In the genomic region with DNA sequence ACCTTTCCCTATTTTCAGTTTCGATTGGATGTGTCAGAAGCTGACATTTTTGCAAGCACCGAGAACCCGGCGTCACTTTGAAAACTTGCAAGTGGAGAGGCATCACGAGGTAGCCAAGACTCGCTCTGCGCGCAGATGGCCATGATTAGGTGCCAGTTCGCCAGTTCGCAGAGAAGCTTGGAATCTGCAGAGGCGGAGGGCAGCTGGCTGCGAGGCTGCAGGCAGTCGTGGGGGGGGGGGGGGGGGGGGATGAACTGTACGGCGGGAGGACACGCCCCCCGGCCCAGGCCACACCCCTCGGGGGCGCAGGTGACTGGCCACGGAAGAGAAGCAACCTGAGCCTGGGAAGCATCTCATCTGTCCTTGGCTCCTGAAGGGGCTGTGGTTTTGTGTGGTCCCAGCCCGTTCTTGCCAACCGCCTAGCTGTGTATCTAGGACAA, we compare ENCODE assay signal across 9 mouse cellular contexts.
DNase-seq lines count a peak whose midpoint lies in the region; ATAC-seq and TF ChIP-seq lines count a peak whose summit lies in the region.
"Had no signal": no experiment of that assay in that cellular context is flagged by ENCODE, and none has a peak within 500 bp of the region (broad histone marks: within the 10 kb centered on the region; RNA-seq: fewer than 3 reads in every experiment).

No protein-coding gene starts in this region.

- no peak for TF ChIP-seq POLR2A in brain, embryonic 14.5 days (IDR thresholded peaks at IDR 0.05; ENCODE audit: borderline replicate concordance, extremely low read depth, insufficient read depth, insufficient read length, poor library complexity, severe bottlenecking)

- H3K27ac ChIP-seq in kidney, embryonic 14.5 days (ENCODE audit: low read depth, low read length): no peak overlapping the region
- peak overlapping the region; percentile 70; the same call in 1 of the 2 replicates for H3K27ac ChIP-seq in forebrain, embryonic 13.5 days
- no peak overlapping the region for H3K27ac ChIP-seq in neural tube, embryonic 12.5 days

- 0 out of 2 replicates have a peak, but pooled peaks have one; percentile 52 for ATAC-seq in kidney, embryonic 14.5 days (ENCODE audit: low FRiP score, low TSS enrichment)
- ATAC-seq in forebrain, embryonic 13.5 days: peak; percentile 51; the same call in 1 of the 2 replicates
- no peak for ATAC-seq in neural tube, embryonic 12.5 days (ENCODE audit: low FRiP score, low read depth)

- no peak for TF ChIP-seq CTCF in brain, embryonic 14.5 days (IDR thresholded peaks at IDR 0.05; ENCODE audit: borderline replicate concordance, extremely low read depth, insufficient read depth, insufficient read length)

- DNase-seq in kidney, adult 11 months: no peak
- DNase-seq in brain, embryonic 14.5 days (ENCODE audit: low read depth): peak; percentile 86
- peak; percentile 35 to 50 for DNase-seq in layer of hippocampus, postnatal 36 days
- DNase-seq in spleen, postnatal 14 days (ENCODE audit: low spot score in 2 of 2): no peak
- DNase-seq in spleen, postnatal 36 days (ENCODE audit: low spot score in 2 of 2): no peak

- H3K36me3 ChIP-seq in kidney, embryonic 14.5 days (ENCODE audit: control insufficient read depth, insufficient read depth, low read length): no peaks in the 10 kb centered on the region
- no peaks in the 10 kb centered on the region for H3K36me3 ChIP-seq in forebrain, embryonic 13.5 days (ENCODE audit: poor library complexity, severe bottlenecking)
- no peaks in the 10 kb centered on the region for H3K36me3 ChIP-seq in neural tube, embryonic 12.5 days

- H3K9ac ChIP-seq in kidney, embryonic 14.5 days (ENCODE audit: low read depth, low read length): no peak overlapping the region
- peak overlapping the region; percentile 39; the same call in 1 of the 2 replicates for H3K9ac ChIP-seq in forebrain, embryonic 13.5 days
- H3K9ac ChIP-seq in neural tube, embryonic 12.5 days: no peak overlapping the region

- no peaks in the 10 kb centered on the region for H3K4me1 ChIP-seq in kidney, embryonic 14.5 days (ENCODE audit: control insufficient read depth, insufficient read depth, low read length)
- peaks cover 13% of the 10 kb centered on the region for H3K4me1 ChIP-seq in forebrain, embryonic 13.5 days
- peaks cover 3% of the 10 kb centered on the region for H3K4me1 ChIP-seq in neural tube, embryonic 12.5 days

- peak overlapping the region; percentile 40 for H3K4me2 ChIP-seq in kidney, embryonic 14.5 days (replicated peaks; ENCODE audit: low read depth, low read length)
- H3K4me2 ChIP-seq in forebrain, embryonic 13.5 days: peak overlapping the region; percentile 50
- H3K4me2 ChIP-seq in neural tube, embryonic 12.5 days (replicated peaks): peak overlapping the region; percentile 53

- peak overlapping the region; percentile 15 for H3K4me3 ChIP-seq in kidney, embryonic 14.5 days (ENCODE audit: low read length)
- no peak overlapping the region; the same call in 1 of the 2 replicates for H3K4me3 ChIP-seq in forebrain, embryonic 13.5 days
- no peak overlapping the region for H3K4me3 ChIP-seq in neural tube, embryonic 12.5 days
- H3K4me3 ChIP-seq: myocyte had no signal

- H3K27me3 ChIP-seq in kidney, embryonic 14.5 days (ENCODE audit: control insufficient read depth, insufficient read depth, low read length): peaks cover 5% of the 10 kb centered on the region; the same call in 1 of the 2 replicates
- H3K27me3 ChIP-seq in forebrain, embryonic 13.5 days: no peaks in the 10 kb centered on the region
- H3K27me3 ChIP-seq in neural tube, embryonic 12.5 days (replicated peaks): peaks cover 7% of the 10 kb centered on the region; the same call in 1 of the 2 replicates

- WGBS in kidney, embryonic 14.5 days: 4% methylated on average over 18 of the region's 22 CpGs
- WGBS in forebrain, embryonic 13.5 days: 9% methylated on average over 11 of the region's 22 CpGs
- WGBS in neural tube, embryonic 12.5 days: 11% methylated on average over 21 of the region's 22 CpGs

- no peaks in the 10 kb centered on the region for H3K9me3 ChIP-seq in kidney, embryonic 14.5 days (ENCODE audit: control insufficient read depth, low read length)
- 0 out of 2 replicates have a peak, but pooled peaks cover 4% of the 10 kb centered on the region for H3K9me3 ChIP-seq in forebrain, embryonic 13.5 days (replicated peaks)
- H3K9me3 ChIP-seq in neural tube, embryonic 12.5 days: no peaks in the 10 kb centered on the region

Comparison
In these comparisons a context has a peak if more than half of its experiments do, and no peak if none do; other contexts are left out.
1. DNase-seq: peak in brain, embryonic 14.5 days (single experiment) and layer of hippocampus, postnatal 36 days (2 of 2); none in kidney, adult 11 months (single experiment), spleen, postnatal 14 days (0 of 2) and spleen, postnatal 36 days (0 of 2).
2. Peak in every context shown above with its lines, with median percentiles within 50 percentile points of each other: H3K4me2 ChIP-seq.